Mouse (Mus musculus) megakaryocyte, embryonic 14.5 days (primary cell): ENCODE measurements around the gene Reep1. TPM values are rescaled to one million over a fixed set of nuclear protein-coding genes. Genes with fewer than 3 reads are reported as not detected.

Experiments used
- H3K27me3 ChIP-seq: replicated peaks from 2 replicates; pipeline ENCODE3; 2012; ENCODE audit warnings: inconsistent platforms
- H3K36me3 ChIP-seq: replicated peaks from 2 replicates; pipeline ENCODE3; 2012; ENCODE audit warnings: low read length, inconsistent platforms, mixed read lengths
- H3K4me1 ChIP-seq: 2 replicates; pipeline ENCODE4 v1.6.1; 2012; ENCODE audit warnings: inconsistent platforms
- H3K4me3 ChIP-seq: replicated peaks from 2 replicates; pipeline ENCODE3; 2012; ENCODE audit warnings: moderate library complexity, mild to moderate bottlenecking, inconsistent platforms
- H3K9me3 ChIP-seq: 2 replicates; pipeline ENCODE4 v1.6.1; 2012; ENCODE audit warnings: inconsistent platforms
- FLI1 ChIP-seq: IDR thresholded peaks from 2 replicates; pipeline ENCODE4 v1.6.1; 2012; ENCODE audit warnings: low read length, inconsistent platforms, mixed read lengths
- GATA1 ChIP-seq: IDR thresholded peaks from 3 replicates; pipeline ENCODE4 v1.6.1; 2012; ENCODE audit warnings: mixed read lengths, low read length, inconsistent platforms, borderline replicate concordance
- polyA plus RNA-seq: library from polyadenylated mRNA; stranded (reverse); fragments of >175 nt; gene quantifications from 2 replicates; pipeline ENCODE4 v1.2.3, GENCODE M21; 2012; ENCODE audit warnings: low replicate concordance; ENCODE audit not compliant: insufficient read depth

The Reep1 gene
- polyA plus RNA-seq, 1 experiment = 1.6 TPM

DNA sequence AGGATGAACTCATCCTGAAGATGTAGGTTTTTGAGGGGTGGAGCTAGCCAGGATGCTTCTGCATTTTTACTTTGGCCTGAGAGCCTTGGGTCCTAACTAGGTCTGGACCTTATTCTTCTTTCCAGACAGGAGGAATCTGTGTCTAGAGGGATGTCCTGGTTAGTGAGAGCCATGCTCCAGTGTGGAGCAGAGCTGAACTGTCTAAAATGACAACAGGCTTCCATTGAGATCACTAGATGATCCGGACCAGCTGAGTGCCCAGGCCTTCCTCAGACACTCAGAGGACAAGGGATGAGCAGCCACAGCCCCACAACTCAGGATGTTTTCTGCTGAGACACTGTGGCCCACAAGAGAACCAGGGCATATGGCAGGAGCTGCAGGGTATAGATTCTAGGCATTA, 96.2 kb downstream of the Reep1 start:
- no peaks in the 10 kb centered on the region for H3K36me3 ChIP-seq
- no peaks in the 10 kb centered on the region; the same call in 1 of the 2 replicates for H3K9me3 ChIP-seq
- peaks cover 83% of the 10 kb centered on the region for H3K4me1 ChIP-seq
- TF ChIP-seq FLI1 (no peak), GATA1 (no peak)
- H3K4me3 ChIP-seq = no peak overlapping the region
- peaks cover 23% of the 10 kb centered on the region for H3K27me3 ChIP-seq

DNA sequence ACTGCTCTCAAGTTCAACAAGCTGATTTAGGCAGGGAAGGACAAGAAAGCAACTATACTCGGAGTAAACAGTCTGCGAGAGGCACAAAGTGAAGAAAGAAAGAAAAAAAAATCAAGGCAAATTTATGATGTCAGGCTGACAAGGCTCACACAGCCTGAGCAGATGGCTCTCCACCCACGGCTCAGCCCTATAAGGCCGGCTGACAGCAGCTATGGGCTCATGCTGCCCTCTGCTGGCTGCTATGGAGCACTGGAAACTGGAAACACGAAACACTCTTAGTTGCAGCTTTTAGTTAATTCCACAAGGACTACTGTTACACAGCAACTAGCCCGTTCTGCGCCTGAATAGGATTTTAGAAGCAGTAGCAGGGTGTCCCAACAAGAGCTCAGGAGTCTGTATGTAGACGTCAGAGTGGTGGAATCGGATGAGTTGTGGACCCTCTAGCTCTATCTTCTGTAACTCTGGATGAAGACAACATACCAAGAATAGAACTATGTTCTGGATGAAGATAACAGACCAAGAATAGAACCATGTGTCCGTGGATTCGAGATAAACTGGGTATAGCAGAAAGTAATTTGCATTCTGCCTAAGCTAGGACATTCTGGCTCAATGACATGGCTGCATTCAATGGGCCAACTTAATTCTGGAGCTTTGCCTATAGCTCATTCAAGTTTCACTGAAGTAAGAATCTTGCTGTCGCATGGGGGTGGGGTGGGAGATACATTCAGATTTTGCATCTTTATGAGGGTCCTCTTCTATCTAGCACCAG, 96.9 kb downstream of the Reep1 start:
- H3K36me3 ChIP-seq = no peaks in the 10 kb centered on the region
- no peaks in the 10 kb centered on the region; the same call in 1 of the 2 replicates for H3K9me3 ChIP-seq
- peak overlapping the region; percentile 43 for H3K4me3 ChIP-seq
- peaks cover 83% of the 10 kb centered on the region for H3K4me1 ChIP-seq
- TF ChIP-seq GATA1 = no peak
- no peak for TF ChIP-seq FLI1
- H3K27me3 ChIP-seq = peaks cover 20% of the 10 kb centered on the region

DNA sequence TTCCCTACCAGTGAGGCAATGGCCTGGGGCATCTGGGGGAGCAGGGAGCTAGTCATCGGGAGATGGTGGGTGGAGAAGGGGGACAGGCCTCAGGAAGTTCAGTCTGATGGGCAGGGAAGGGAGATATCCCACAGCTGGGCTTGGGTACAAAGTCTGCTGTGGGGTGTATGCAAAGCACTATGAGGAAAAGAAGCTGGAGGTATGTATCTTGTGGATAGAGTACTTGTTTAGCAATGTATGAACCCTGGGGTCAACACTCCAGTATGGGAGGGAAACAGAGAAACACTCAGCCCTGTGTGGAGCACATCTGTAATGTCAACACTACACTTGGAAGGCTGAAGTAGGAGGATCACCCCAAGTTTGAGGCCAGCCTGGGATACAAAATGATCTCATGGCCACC, 99.4 kb downstream of the Reep1 start:
- no peak for TF ChIP-seq GATA1
- TF ChIP-seq FLI1 = no peak

DNA sequence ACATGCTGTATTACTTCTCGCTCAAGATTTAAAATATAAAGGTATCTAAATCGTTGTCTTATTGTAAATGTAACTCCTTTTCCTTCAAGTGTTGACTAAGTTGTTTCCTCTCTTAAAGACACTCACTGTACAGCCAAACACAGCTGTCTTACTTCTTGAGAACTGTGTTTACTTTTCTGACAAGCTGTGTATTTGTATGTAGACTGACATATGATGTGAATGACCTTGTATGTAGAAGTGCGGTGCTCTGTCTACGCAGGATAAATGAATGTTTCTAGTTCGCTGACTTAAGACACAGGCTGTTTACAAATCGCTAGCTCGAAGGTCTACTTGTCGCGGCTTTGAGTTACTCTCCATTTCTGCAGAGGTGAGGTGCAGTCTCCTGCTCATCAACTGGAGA, 102.5 kb downstream of the Reep1 start:
- Histone ChIP-seq H3K9me3 (no peaks in the 10 kb centered on the region), H3K36me3 (peaks cover 43% of the 10 kb centered on the region), H3K4me3 (no peak overlapping the region), H3K4me1 (peaks cover 37% of the 10 kb centered on the region), H3K27me3 (peaks cover 7% of the 10 kb centered on the region)
- TF ChIP-seq GATA1 = no peak
- no peak for TF ChIP-seq FLI1

More for the DNA sequence above, 99.4 kb downstream of the Reep1 start:
- Histone ChIP-seq H3K9me3 (no peaks in the 10 kb centered on the region), H3K4me1 (peaks cover 66% of the 10 kb centered on the region), H3K27me3 (peaks cover 8% of the 10 kb centered on the region), H3K36me3 (peaks cover 15% of the 10 kb centered on the region), H3K4me3 (no peak overlapping the region)

DNA sequence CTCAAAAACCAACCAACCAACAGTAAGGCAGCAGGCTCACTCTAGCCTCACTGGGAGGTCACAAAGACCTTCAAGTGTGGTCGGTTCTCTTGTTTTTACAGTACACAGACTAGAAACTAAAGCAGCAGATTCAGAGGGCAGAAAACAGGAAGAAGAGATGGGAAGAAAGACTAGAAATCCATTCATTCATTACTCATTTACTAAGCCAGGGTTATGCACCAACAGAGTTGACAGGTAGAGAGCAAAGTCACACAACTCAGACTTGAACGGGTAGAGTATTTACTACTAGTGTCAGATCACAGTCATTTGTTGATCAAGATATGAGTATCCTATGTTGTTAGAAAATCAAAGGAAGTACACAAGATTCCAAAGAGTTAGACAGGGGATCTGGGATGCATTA, 105.5 kb downstream of the Reep1 start:
- Histone ChIP-seq H3K36me3 (peaks cover 73% of the 10 kb centered on the region), H3K27me3 (no peaks in the 10 kb centered on the region), H3K4me1 (peaks cover 8% of the 10 kb centered on the region), H3K9me3 (no peaks in the 10 kb centered on the region), H3K4me3 (no peak overlapping the region)
- TF ChIP-seq FLI1 (no peak), GATA1 (no peak)

DNA sequence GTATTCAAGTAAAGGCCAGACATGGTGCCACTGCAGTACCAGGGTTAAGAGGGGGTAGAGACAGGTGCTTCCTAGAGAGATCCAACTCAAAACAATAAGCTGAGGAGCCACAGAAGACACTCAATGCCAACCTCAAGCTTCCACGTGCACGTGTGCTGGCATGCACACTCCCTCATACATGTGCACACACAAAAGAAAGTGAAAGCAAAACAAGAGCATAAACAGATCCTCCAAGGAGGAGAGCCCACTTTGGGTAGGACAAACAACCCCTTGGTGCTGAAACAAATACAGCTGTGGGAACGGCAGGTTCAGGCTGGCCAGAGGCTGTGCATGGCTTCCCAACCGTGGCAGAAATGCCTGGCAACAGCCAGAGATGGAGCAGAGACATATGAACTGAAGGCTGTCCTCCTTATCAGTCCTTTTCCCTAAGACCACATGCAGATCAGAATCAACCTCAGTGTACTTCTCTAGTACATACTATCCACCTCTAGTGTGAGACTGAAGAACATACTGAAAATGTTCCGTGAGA, 112.5 kb downstream of the Reep1 start:
- H3K4me3 ChIP-seq = peak overlapping the region; percentile 69
- no peaks in the 10 kb centered on the region for H3K9me3 ChIP-seq
- H3K27me3 ChIP-seq = no peaks in the 10 kb centered on the region
- H3K4me1 ChIP-seq = peaks cover 27% of the 10 kb centered on the region
- TF ChIP-seq GATA1 (no peak), FLI1 (no peak)
- peaks cover 49% of the 10 kb centered on the region for H3K36me3 ChIP-seq

DNA sequence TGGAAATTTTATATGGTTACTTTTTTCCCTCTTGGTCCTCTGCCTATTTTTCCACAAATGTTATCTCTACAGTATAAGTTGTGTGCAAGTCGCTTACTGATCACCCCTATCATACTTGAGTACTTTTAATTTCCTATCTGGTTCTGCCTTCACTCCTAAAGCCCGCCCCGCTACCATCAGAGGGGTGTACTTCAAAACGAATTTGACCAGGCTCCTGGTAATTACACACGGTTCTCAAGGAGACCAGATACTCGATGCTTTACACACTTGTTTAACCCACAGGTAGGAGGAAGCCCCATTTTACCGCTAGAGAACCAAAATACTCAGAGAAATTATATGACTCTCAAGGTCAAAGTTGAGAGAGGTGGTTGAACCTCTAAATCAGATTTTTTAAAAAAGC, 115.7 kb downstream of the Reep1 start:
- Histone ChIP-seq H3K36me3 (peaks cover 17% of the 10 kb centered on the region), H3K4me1 (peaks cover 27% of the 10 kb centered on the region), H3K4me3 (peak overlapping the region; percentile 99), H3K27me3 (no peaks in the 10 kb centered on the region), H3K9me3 (no peaks in the 10 kb centered on the region)
- TF ChIP-seq FLI1 (no peak), GATA1 (no peak)

DNA sequence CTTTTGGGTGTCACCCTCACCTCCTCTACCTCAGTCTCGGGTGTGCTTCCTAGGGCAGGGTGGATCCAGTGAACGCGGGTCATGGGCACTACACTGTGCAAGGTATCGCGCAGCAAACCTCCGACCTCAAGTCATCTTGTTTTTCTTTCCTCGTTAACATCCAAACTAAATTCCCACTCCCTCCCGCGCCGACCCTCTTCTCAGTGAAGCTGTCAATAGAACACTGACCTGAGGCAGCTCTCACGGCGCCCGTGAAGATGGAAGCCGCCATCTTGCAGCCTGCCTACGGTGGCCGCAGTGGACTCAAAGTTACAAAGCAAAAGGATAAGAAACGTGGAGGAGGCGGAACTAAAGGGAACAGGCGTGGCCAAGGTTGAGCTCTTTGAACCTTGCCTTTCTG, 116.1 kb downstream of the Reep1 start:
- TF ChIP-seq GATA1 (0 out of 3 replicates have a peak, but pooled peaks have one; percentile 30), FLI1 (no peak)
- peaks cover 27% of the 10 kb centered on the region for H3K4me1 ChIP-seq

DNA sequence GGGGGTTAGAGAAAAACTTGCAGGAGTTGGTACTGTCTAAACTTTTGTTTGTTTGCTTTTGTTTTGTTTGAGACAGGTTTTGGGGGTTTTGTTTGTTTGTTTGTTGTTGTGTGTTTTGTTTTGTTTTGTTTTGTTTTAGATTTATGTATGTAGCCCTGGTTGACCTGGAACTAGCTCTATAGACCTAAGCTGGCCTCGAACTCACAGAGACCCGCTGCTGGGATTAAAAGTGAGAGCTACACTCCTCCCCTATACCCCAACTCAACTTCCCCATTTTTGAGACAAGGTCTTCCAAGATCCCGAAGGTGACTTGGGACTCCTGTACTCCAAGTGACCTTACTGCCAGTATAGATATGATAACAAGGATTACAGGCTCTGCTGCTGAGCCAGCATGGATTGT, 116.6 kb downstream of the Reep1 start:
- Histone ChIP-seq H3K9me3 (no peaks in the 10 kb centered on the region), H3K4me3 (peak overlapping the region; percentile 99), H3K4me1 (peaks cover 27% of the 10 kb centered on the region), H3K27me3 (no peaks in the 10 kb centered on the region), H3K36me3 (peaks cover 8% of the 10 kb centered on the region)
- TF ChIP-seq GATA1 (no peak), FLI1 (no peak)

More for the DNA sequence above, 116.1 kb downstream of the Reep1 start:
- Histone ChIP-seq H3K27me3 (no peaks in the 10 kb centered on the region), H3K36me3 (peaks cover 12% of the 10 kb centered on the region), H3K4me3 (peak overlapping the region; percentile 99), H3K9me3 (no peaks in the 10 kb centered on the region)

DNA sequence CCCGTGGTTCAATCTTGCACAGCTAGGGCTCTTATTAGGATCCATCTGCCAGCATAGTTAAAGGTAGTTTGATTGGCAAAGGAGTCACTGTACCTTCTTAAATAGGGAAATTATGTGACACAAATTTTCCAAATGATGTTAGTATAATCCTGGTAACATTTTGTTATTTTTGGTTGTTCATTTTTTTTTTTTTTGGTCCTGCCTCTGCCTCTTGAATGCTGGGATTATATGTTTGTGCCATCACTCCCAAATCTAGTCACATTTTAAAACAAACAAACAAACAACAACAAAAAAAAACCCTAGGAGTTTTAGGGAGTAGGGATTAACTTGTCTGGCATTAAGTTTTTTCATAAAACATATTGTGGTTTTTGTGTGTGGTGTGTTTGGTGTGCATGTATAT, 119.5 kb downstream of the Reep1 start, which contains the start of gene Mrpl35:
Gene Mrpl35 (minus strand): TSS at position 101 of the 400 bp plus-strand sequence.
- Histone ChIP-seq H3K4me1 (peaks cover 17% of the 10 kb centered on the region), H3K27me3 (no peaks in the 10 kb centered on the region), H3K9me3 (no peaks in the 10 kb centered on the region), H3K4me3 (no peak within 1 kb of the TSS), H3K36me3 (no peaks in the 10 kb centered on the region)
- TF ChIP-seq GATA1 (no peak), FLI1 (no peak)

DNA sequence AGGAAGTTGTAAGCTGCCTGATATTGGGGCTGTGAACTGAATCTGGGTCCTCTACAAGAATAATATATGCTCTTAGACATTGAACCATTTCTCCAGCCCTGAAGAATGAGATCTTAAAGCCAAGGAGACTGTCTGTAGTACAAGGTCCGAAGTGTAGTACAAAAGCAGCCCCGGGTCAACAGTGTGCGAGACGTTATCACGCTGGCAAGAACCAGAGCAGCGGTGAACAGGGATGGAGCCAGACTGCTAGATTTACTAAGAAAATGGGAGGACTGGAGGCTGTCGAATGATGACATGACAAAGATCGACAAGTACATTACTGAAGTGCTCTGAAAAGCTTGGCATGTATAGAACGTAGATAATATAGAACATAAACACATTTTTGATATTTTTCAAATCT, 122.4 kb downstream of the Reep1 start:
- Histone ChIP-seq H3K27me3 (no peaks in the 10 kb centered on the region), H3K36me3 (peaks cover 15% of the 10 kb centered on the region), H3K9me3 (no peaks in the 10 kb centered on the region), H3K4me1 (peaks cover 20% of the 10 kb centered on the region), H3K4me3 (no peak overlapping the region)
- TF ChIP-seq GATA1 (no peak), FLI1 (no peak)
